Mouse (Mus musculus) kidney, adult 2 months (tissue): Measurements from ENCODE around the gene Rab22a. TPM values are rescaled to one million over a fixed set of nuclear protein-coding genes. Genes with fewer than 3 reads are reported as not detected.
A peak's percentile ranks its signal among the peaks of the same experiment; 100 is the strongest.

Experiments used
- DNase-seq: peaks from one replicate; pipeline ENCODE4 v3.0.0; 2021
- H3K27ac ChIP-seq: fragments of 200-500 bp; 2 replicates; pipeline ENCODE4 v1.5.1; 2012; ENCODE audit warnings: low read depth, low read length, control low read depth, inconsistent platforms; ENCODE audit not compliant: insufficient read depth
- H3K27me3 ChIP-seq: fragments of 200-500 bp; replicated peaks from 2 replicates; pipeline ENCODE4 v1.6.1; 2012; ENCODE audit warnings: mild to moderate bottlenecking, moderate library complexity, low read length, inconsistent platforms; ENCODE audit not compliant: control insufficient read depth, insufficient read depth
- H3K36me3 ChIP-seq: fragments of 200-500 bp; 2 replicates; pipeline ENCODE4 v1.6.1; 2012; ENCODE audit warnings: mild to moderate bottlenecking, moderate library complexity, low read length, inconsistent platforms; ENCODE audit not compliant: control insufficient read depth, insufficient read depth
- H3K4me1 ChIP-seq: fragments of 200-500 bp; 2 replicates; pipeline ENCODE4 v1.6.1; 2011; ENCODE audit warnings: low read length; ENCODE audit not compliant: control insufficient read depth, insufficient read depth
- H3K4me3 ChIP-seq: fragments of 200-500 bp; 2 replicates; pipeline ENCODE4 v1.5.1; 2011; ENCODE audit warnings: mild to moderate bottlenecking, low read depth, low read length, control low read depth; ENCODE audit not compliant: insufficient read depth
- CTCF ChIP-seq: fragments of 200-500 bp; conservative IDR thresholded peaks from 2 replicates; pipeline ENCODE4 v1.5.1; 2011; ENCODE audit warnings: low read depth, mild to moderate bottlenecking, control low read depth, low read length, moderate library complexity, mixed read lengths; ENCODE audit not compliant: insufficient read depth, insufficient read length
- POLR2A ChIP-seq: fragments of 200-500 bp; IDR thresholded peaks from one replicate; pipeline ENCODE4 v1.6.1; 2011; ENCODE audit warnings: low read depth, low read length, control low read depth
- WGBS: fragments of 180-500 bp; shearing (Covaris S2); methylation state at CpG from one replicate; pipeline ENCODE4 v1.1.7; 2018; 5-methylcytosine and 5-hydroxymethylcytosine counted together
- polyA plus RNA-seq: library from polyadenylated mRNA; depleted of rRNA; stranded (reverse); fragments of >200 nt; gene quantifications from 2 replicates; pipeline ENCODE4 v1.2.3, GENCODE M21; 2012

Gene Rab22a
- polyA plus RNA-seq, 1 experiment: 24.4 TPM

DNA sequence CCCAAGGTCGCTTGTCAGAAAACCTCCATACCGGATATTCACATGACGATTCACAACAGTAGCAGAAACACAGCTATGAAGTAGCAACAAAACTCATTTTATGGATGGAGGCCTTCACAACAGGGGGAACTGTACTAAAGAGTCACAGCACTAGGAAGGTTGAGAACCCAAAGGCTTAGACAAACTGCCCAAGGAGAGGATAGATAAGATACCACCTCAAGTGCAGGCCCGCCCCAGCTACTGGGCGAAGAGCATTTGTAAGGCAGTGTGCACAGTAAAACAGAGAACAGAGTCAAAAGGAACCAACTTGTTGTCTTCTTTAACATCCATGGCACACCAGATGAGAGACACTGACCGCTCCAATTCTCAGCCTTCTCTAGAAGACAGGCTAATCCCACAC, 1.8 kb upstream of the Rab22a start:
- no peak for TF ChIP-seq CTCF
- no peak for TF ChIP-seq POLR2A
- Histone ChIP-seq H3K4me3 (no peak overlapping the region), H3K27ac (no peak overlapping the region), H3K36me3 (no peaks in the 10 kb centered on the region; the same call in 1 of the 2 replicates), H3K27me3 (no peaks in the 10 kb centered on the region), H3K4me1 (peaks cover 17% of the 10 kb centered on the region)
- 82% methylated on average over 6 of the region's 6 CpGs for whole genome bisulfite sequencing
- DNase-seq: no peak

DNA sequence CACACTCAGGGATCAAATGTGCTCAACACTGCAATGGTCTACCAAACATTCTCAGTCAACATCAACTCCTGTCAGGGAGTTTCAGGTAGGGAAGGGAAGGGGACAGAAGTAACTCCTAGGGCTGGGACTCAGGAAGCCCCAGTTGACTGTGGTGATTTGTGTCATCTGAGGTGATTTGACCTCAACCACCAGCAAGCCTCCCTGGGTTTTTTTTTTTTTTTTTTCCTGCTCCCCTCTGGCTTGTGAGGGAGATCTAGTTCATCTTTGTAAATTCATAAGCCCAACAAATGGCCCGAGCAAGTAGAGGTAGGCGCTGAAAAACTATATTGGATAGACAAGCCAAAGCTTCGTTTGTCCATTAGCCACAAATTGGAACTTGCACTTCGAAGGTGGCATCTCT, 1.0 kb upstream of the Rab22a start:
- Histone ChIP-seq H3K27me3 (no peaks in the 10 kb centered on the region), H3K4me1 (peaks cover 13% of the 10 kb centered on the region), H3K36me3 (no peaks in the 10 kb centered on the region; the same call in 1 of the 2 replicates), H3K27ac (0 out of 2 replicates have a peak overlapping the region, but pooled peaks have one; percentile 28), H3K4me3 (no peak overlapping the region)
- 81% methylated on average over 4 of the region's 4 CpGs for WGBS
- no peak for TF ChIP-seq CTCF
- no peak for TF ChIP-seq POLR2A
- no peak for DNase-seq

DNA sequence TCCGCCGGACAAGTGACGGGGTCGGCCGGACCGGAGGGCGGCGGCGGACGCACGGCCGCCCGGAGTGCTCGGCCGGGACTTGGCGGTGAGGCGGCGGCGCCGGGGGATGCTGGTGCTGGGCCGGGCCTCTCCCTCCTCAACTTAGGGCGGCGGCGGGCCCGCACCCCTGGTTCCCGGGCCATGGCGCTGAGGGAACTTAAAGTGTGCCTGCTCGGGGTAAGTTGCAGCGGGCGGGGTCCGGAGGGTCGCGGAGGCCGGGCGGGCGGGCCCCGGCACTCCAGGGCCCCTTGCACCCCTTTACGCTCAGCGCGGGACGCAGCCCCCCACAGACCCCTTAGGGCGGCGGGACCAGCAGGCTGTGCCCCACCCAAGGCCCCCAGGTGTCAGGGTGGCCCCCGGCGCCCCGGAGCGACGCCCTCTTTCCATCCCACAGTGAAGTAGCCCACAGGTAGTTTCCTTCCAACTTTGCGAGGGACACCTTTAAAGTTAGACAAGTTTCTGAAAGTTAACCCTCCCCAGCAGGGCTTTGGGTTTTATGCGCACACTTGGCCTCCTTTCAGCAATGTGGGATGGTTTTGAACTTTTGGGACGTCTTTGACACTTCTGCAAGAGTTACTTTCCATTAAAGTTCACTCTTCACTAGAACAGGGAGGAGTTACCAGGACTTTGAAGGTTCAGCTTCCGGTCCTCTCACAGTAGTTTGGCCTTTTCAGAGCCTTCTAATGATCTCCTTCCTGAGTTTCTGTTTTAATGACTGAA, 545 bp downstream of the Rab22a start:
- DNase-seq: peak; percentile 45
- TF ChIP-seq POLR2A (no peak), CTCF (no peak)
- H3K4me1 ChIP-seq: peaks cover 16% of the 10 kb centered on the region
- H3K4me3 ChIP-seq: peak overlapping the region; percentile 81
- H3K36me3 ChIP-seq: no peaks in the 10 kb centered on the region; the same call in 1 of the 2 replicates
- H3K27me3 ChIP-seq: no peaks in the 10 kb centered on the region
- WGBS: under 1% methylated on average over 51 of the region's 52 CpGs
- peak overlapping the region; percentile 82 for H3K27ac ChIP-seq

DNA sequence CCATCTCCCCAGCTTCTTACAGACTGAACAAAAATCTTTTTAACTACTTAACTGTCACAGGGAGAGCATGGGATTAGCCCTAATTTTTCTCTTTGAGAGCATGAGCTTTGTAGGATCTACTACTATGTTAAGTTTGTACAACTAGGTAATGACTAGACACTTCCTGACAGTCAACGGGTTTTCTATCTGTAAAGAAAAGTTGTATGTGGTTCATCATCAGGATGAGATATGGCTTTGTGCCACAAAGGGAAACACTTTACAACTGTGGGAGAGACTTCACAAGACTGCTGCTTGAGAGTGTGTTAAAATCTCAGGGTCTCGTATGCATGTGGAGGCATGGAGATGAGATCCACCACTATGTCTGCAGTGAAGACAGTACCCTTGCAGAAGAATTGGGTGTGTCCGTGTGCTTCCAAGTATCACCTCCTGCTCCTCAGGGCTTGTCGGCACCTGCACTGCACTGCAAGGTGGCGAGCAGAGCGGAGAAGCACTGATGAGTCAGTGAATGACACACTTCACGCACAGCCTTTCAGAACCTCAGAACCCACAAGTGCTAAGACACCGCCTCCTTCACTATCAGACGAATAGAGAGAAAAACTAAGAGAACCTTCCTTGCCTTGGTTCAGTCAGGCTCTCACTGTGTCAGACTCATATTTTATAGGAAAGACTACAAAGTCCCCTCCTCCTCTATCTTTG, 2.8 kb downstream of the Rab22a start:
- no peak for DNase-seq
- no peak overlapping the region for H3K4me3 ChIP-seq
- H3K36me3 ChIP-seq: no peaks in the 10 kb centered on the region; the same call in 1 of the 2 replicates
- no peaks in the 10 kb centered on the region for H3K27me3 ChIP-seq
- peaks cover 19% of the 10 kb centered on the region for H3K4me1 ChIP-seq
- 83% methylated on average over 9 of the region's 9 CpGs for WGBS
- no peak overlapping the region for H3K27ac ChIP-seq
- TF ChIP-seq CTCF (no peak), POLR2A (no peak)

DNA sequence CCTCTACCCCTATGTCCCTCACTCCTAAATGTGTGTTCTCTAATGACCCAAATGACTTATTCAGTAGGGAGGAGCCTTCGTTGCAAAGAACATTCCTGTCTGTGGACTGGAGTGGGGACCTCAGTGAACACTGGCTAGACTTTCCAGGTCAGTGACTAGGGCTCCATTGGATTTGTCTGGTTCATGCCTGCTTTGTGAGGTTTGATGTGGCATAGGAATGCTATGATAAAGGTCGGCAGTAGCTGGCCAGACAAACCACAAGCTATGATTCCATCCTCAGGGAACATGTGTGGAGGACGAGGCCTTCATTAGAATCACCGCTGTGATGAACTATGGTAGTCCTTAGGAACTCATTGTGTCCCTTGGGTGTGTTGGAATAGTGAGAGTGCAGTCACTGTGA, 5.2 kb downstream of the Rab22a start:
- TF ChIP-seq CTCF: no peak
- no peak for TF ChIP-seq POLR2A
- Histone ChIP-seq H3K4me1 (peaks cover 19% of the 10 kb centered on the region), H3K27me3 (no peaks in the 10 kb centered on the region), H3K4me3 (no peak overlapping the region), H3K27ac (peak overlapping the region; percentile 37; the same call in 1 of the 2 replicates), H3K36me3 (no peaks in the 10 kb centered on the region; the same call in 1 of the 2 replicates)
- WGBS: 50% methylated on average over 4 of the region's 4 CpGs
- peak; percentile 51 for DNase-seq

DNA sequence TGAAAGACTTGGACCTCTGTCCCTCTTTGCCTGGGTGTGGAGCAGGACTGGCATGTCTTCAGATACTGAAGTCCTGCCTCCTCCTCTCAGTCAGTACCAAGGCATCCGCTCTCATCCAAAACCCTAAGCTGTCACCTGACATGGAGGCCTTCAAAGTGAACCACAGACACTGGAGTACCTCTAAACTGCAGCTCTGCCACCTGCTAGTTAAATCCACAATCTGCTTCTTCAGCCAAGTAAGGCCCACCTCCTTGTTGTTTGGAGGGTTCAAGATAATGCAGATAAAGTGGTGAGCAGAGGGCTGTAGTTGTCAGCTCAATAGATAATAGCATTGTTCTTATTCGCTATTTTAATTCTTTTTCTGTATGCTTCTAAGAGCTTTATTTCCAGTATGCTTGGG, 5.7 kb downstream of the Rab22a start:
- Histone ChIP-seq H3K36me3 (no peaks in the 10 kb centered on the region; the same call in 1 of the 2 replicates), H3K4me1 (peaks cover 19% of the 10 kb centered on the region), H3K27ac (peak overlapping the region; percentile 37; the same call in 1 of the 2 replicates), H3K4me3 (no peak overlapping the region), H3K27me3 (no peaks in the 10 kb centered on the region)
- DNase-seq: no peak
- no peak for TF ChIP-seq POLR2A
- 93% methylated on average over 2 of the region's 2 CpGs for WGBS

DNA sequence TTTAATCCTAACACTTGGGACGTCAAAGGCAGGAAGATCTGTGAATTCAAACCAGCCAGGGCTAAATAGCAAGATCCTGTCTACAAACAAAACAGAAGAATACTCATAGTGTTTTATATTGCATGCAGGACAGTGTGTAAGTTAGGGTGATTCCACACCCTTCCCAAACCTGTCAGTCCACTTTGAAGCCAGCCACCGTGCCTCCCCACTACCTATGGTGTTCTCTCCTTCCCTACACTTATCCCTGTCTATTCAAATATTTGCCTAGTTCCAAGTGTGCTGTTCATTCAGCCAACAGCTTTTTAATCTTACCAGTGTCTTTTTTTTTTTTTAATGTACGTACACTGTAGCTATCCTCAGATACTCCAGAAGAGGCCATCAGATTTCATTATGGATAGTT, 7.3 kb downstream of the Rab22a start:
- TF ChIP-seq CTCF (no peak), POLR2A (no peak)
- Histone ChIP-seq H3K27me3 (no peaks in the 10 kb centered on the region), H3K4me1 (peaks cover 19% of the 10 kb centered on the region), H3K4me3 (no peak overlapping the region), H3K27ac (no peak overlapping the region), H3K36me3 (no peaks in the 10 kb centered on the region; the same call in 1 of the 2 replicates)
- 77% methylated on average over 3 of the region's 3 CpGs for WGBS
- no peak for DNase-seq
